Comparison of ENCODE assay signal across 12 mouse cellular contexts in the genomic region with DNA sequence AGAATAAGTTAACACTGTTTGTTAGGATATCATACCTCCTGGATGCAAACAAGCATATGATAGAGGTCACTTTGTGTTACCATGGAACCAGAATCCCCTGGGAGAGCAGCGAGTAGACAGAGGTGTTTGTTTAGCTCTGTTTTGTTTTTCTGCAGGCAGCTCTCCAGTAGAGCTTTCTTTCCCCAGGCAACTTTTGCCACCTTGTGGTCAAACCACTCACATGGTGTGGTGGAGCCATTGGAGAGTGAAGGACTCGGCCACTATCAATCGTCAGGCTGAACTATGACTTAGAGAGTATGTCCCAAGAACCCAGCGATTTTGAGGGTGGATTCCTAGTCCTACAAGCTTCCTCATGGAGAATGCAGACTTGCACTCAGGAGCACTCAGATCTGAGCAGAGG.
DNase-seq lines count a peak whose midpoint lies in the region; ATAC-seq and TF ChIP-seq lines count a peak whose summit lies in the region.
"Had no signal": no experiment of that assay in that cellular context is flagged by ENCODE, and none has a peak within 500 bp of the region (broad histone marks: within the 10 kb centered on the region; RNA-seq: fewer than 3 reads in every experiment).

No protein-coding gene starts in this region.

- TF ChIP-seq CTCF in cerebellum, adult 2 months (IDR thresholded peaks at IDR 0.05; ENCODE audit: borderline replicate concordance, insufficient read depth, low read depth, low read length): peak; percentile 37; the same call in 1 of the 2 replicates

- no peak for DNase-seq in cerebellum, adult 2 months
- no peak for DNase-seq in cerebellum, adult 11-12 months
- peak; percentile 6 for DNase-seq in kidney, postnatal 10 days
- DNase-seq in kidney, postnatal 14 days: no peak
- peak; percentile 50 for DNase-seq in embryo, embryonic 11 days
- no peak for DNase-seq in ovary, postnatal 14 days (ENCODE audit: low spot score)
- no peak for DNase-seq in layer of hippocampus, postnatal 10 days (ENCODE audit: low spot score in 2 of 2)
- DNase-seq: B cell, adult 2 months; kidney, postnatal 25 days had no signal

- no peak overlapping the region for H3K27ac ChIP-seq in cerebellum, adult 2 months (ENCODE audit: insufficient read depth, low read length)
- no peak overlapping the region for H3K27ac ChIP-seq in midbrain, embryonic 12.5 days (replicated peaks)
- H3K27ac ChIP-seq: liver, embryonic 15.5 days; neural tube, embryonic 13.5 days had no signal

- no peak overlapping the region for H3K4me3 ChIP-seq in cerebellum, adult 2 months (replicated peaks; ENCODE audit: insufficient read depth, low read depth, low read length)
- no peak overlapping the region for H3K4me3 ChIP-seq in midbrain, embryonic 12.5 days
- H3K4me3 ChIP-seq: liver, embryonic 15.5 days; neural tube, embryonic 13.5 days had no signal

- H3K9me3 ChIP-seq in midbrain, embryonic 12.5 days: no peaks in the 10 kb centered on the region
- H3K9me3 ChIP-seq: liver, embryonic 15.5 days; neural tube, embryonic 13.5 days had no signal

- TF ChIP-seq POLR2A in cerebellum, adult 2 months (IDR thresholded peaks at IDR 0.05; ENCODE audit: borderline replicate concordance, insufficient read depth, low read length): no peak

- no peaks in the 10 kb centered on the region for H3K27me3 ChIP-seq in cerebellum, adult 2 months (ENCODE audit: control insufficient read depth, insufficient read depth, low read length)
- no peaks in the 10 kb centered on the region for H3K27me3 ChIP-seq in midbrain, embryonic 12.5 days
- H3K27me3 ChIP-seq: liver, embryonic 15.5 days; neural tube, embryonic 13.5 days had no signal

- ATAC-seq in midbrain, embryonic 12.5 days (ENCODE audit: low FRiP score, low read depth): 0 out of 2 replicates have a peak, but pooled peaks have one; percentile 30

- H3K4me1 ChIP-seq in cerebellum, adult 2 months (ENCODE audit: control insufficient read depth, insufficient read depth, low read length): peaks cover 10% of the 10 kb centered on the region; the same call in 1 of the 2 replicates
- 0 out of 2 replicates have a peak, but pooled peaks cover 3% of the 10 kb centered on the region for H3K4me1 ChIP-seq in midbrain, embryonic 12.5 days
- H3K4me1 ChIP-seq: liver, embryonic 15.5 days had no signal

- H3K36me3 ChIP-seq in midbrain, embryonic 12.5 days: no peaks in the 10 kb centered on the region
- H3K36me3 ChIP-seq: liver, embryonic 15.5 days; neural tube, embryonic 13.5 days had no signal

- no peak overlapping the region for H3K4me2 ChIP-seq in midbrain, embryonic 12.5 days (replicated peaks)
- H3K4me2 ChIP-seq: liver, embryonic 15.5 days; neural tube, embryonic 13.5 days had no signal

- WGBS in cerebellum, adult 2 months: 46% methylated on average over 4 of the region's 4 CpGs
- WGBS in midbrain, embryonic 12.5 days: 55% methylated on average over 4 of the region's 4 CpGs

- H3K9ac ChIP-seq in midbrain, embryonic 12.5 days (replicated peaks): no peak overlapping the region
- H3K9ac ChIP-seq: liver, embryonic 15.5 days; neural tube, embryonic 13.5 days had no signal

Comparison
In these comparisons a context has a peak if more than half of its experiments do, and no peak if none do; other contexts are left out.
1. DNase-seq: peak in kidney, postnatal 10 days (single experiment) and embryo, embryonic 11 days (single experiment); none in cerebellum, adult 2 months (0 of 2), cerebellum, adult 11-12 months (single experiment), kidney, postnatal 14 days (single experiment), ovary, postnatal 14 days (single experiment) and layer of hippocampus, postnatal 10 days (0 of 2).